Comparison of ENCODE assay signal across 26 mouse cellular contexts in the genomic region with DNA sequence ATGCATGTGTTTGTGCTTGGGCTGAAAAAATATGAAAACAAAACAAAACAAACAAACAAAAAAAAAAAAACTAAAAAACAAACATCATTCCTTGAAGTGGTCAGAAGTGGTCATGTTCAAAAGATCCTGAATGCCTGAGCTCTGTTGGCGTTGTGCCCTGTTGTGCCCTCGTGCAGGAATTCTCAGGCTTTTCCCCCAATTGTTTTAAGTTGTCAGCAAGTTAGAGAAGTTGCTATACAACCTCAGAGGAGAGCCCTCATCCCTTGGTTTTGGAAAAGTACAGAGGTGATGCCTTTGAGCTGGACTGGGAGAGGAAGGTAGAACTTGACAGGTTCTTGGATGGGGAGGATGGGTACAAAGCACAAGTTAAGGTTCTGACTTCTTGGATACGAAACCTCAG.
DNase-seq lines count a peak whose midpoint lies in the region; ATAC-seq and TF ChIP-seq lines count a peak whose summit lies in the region.
"Had no signal": no experiment of that assay in that cellular context is flagged by ENCODE, and none has a peak within 500 bp of the region (broad histone marks: within the 10 kb centered on the region; RNA-seq: fewer than 3 reads in every experiment).

No protein-coding gene starts in this region.

- TF ChIP-seq CTCF in hindbrain, postnatal 0 days (IDR thresholded peaks at IDR 0.05; ENCODE audit: low read depth) = no peak

- DNase-seq in hindbrain, postnatal 0 days (ENCODE audit: low spot score) = peak; percentile 34
- no peak for DNase-seq in hindbrain, embryonic 14.5 days (ENCODE audit: low spot score)
- DNase-seq in Muller cell, postnatal 12 days (ENCODE audit: inconsistent ontology term) = peak; percentile 35
- peak; percentile 29 to 49 for DNase-seq in kidney, postnatal 36 days
- DNase-seq in embryo, embryonic 10.5 days (ENCODE audit: low spot score) = no peak
- DNase-seq: cerebellum, adult 11-12 months; cerebellum, adult 9-11 months; forebrain, postnatal 0 days; heart, postnatal 14 days; liver, postnatal 0 days; right cerebral cortex, postnatal 25 days; thymus, postnatal 14 days had no signal

- H3K4me3 ChIP-seq in hindbrain, postnatal 0 days (ENCODE audit: low read length) = no peak overlapping the region
- no peak overlapping the region for H3K4me3 ChIP-seq in hindbrain, embryonic 14.5 days (replicated peaks; ENCODE audit: low read length)
- no peak overlapping the region for H3K4me3 ChIP-seq in kidney, embryonic 15.5 days (replicated peaks)
- H3K4me3 ChIP-seq in forebrain, embryonic 12.5 days (replicated peaks) = no peak overlapping the region
- H3K4me3 ChIP-seq: embryonic facial prominence, embryonic 13.5 days; forebrain, embryonic 10.5 days; hindbrain, embryonic 10.5 days; layer of hippocampus, adult 2 months; left cerebral cortex, adult 2 months; limb, embryonic 12.5 days; liver, embryonic 12.5 days; midbrain, embryonic 10.5 days; midbrain, embryonic 15.5 days had no signal

- WGBS in hindbrain, postnatal 0 days = 62% methylated on average over 3 of the region's 3 CpGs
- 73% methylated on average over 3 of the region's 3 CpGs for WGBS in hindbrain, embryonic 14.5 days
- 74% methylated on average over 3 of the region's 3 CpGs for WGBS in kidney, embryonic 15.5 days
- 79% methylated on average over 3 of the region's 3 CpGs for WGBS in forebrain, embryonic 12.5 days

- H3K4me1 ChIP-seq in hindbrain, postnatal 0 days (ENCODE audit: insufficient read depth, low read length) = no peaks in the 10 kb centered on the region
- no peaks in the 10 kb centered on the region for H3K4me1 ChIP-seq in hindbrain, embryonic 14.5 days (replicated peaks; ENCODE audit: control insufficient read depth, insufficient read depth, low read length)
- H3K4me1 ChIP-seq in kidney, embryonic 15.5 days = 0 out of 2 replicates have a peak, but pooled peaks cover 5% of the 10 kb centered on the region
- peaks cover 5% of the 10 kb centered on the region; the same call in 1 of the 2 replicates for H3K4me1 ChIP-seq in forebrain, embryonic 12.5 days
- H3K4me1 ChIP-seq: hindbrain, embryonic 10.5 days; liver, embryonic 12.5 days; midbrain, embryonic 15.5 days had no signal

- no peak overlapping the region for H3K27ac ChIP-seq in hindbrain, postnatal 0 days
- H3K27ac ChIP-seq in hindbrain, embryonic 14.5 days = no peak overlapping the region
- 0 out of 2 replicates have a peak overlapping the region, but pooled peaks have one; percentile 13 for H3K27ac ChIP-seq in kidney, embryonic 15.5 days
- no peak overlapping the region for H3K27ac ChIP-seq in forebrain, embryonic 12.5 days
- H3K27ac ChIP-seq: embryonic facial prominence, embryonic 13.5 days; hindbrain, embryonic 10.5 days; layer of hippocampus, adult 2 months; left cerebral cortex, adult 2 months; limb, embryonic 12.5 days; liver, embryonic 12.5 days; macrophage; midbrain, embryonic 10.5 days; midbrain, embryonic 15.5 days had no signal

- no peak overlapping the region for H3K4me2 ChIP-seq in hindbrain, postnatal 0 days (ENCODE audit: low read depth, low read length)
- H3K4me2 ChIP-seq in hindbrain, embryonic 14.5 days (replicated peaks) = no peak overlapping the region
- H3K4me2 ChIP-seq in kidney, embryonic 15.5 days = no peak overlapping the region
- H3K4me2 ChIP-seq in forebrain, embryonic 12.5 days = no peak overlapping the region
- H3K4me2 ChIP-seq: embryonic facial prominence, embryonic 13.5 days; limb, embryonic 12.5 days; liver, embryonic 12.5 days; midbrain, embryonic 15.5 days had no signal

- H3K9me3 ChIP-seq in hindbrain, postnatal 0 days (ENCODE audit: low read length) = no peaks in the 10 kb centered on the region
- H3K9me3 ChIP-seq in hindbrain, embryonic 14.5 days (ENCODE audit: control insufficient read depth, low read length) = no peaks in the 10 kb centered on the region
- H3K9me3 ChIP-seq in kidney, embryonic 15.5 days (replicated peaks) = no peaks in the 10 kb centered on the region
- H3K9me3 ChIP-seq in forebrain, embryonic 12.5 days = no peaks in the 10 kb centered on the region
- H3K9me3 ChIP-seq: embryonic facial prominence, embryonic 13.5 days; forebrain, embryonic 10.5 days; hindbrain, embryonic 10.5 days; limb, embryonic 12.5 days; liver, embryonic 12.5 days; midbrain, embryonic 10.5 days; midbrain, embryonic 15.5 days had no signal

- no peaks in the 10 kb centered on the region for H3K27me3 ChIP-seq in hindbrain, postnatal 0 days (ENCODE audit: insufficient read depth, low read length)
- no peaks in the 10 kb centered on the region for H3K27me3 ChIP-seq in hindbrain, embryonic 14.5 days (ENCODE audit: control insufficient read depth, insufficient read depth, low read length)
- H3K27me3 ChIP-seq in kidney, embryonic 15.5 days = no peaks in the 10 kb centered on the region
- no peaks in the 10 kb centered on the region for H3K27me3 ChIP-seq in forebrain, embryonic 12.5 days
- H3K27me3 ChIP-seq: embryonic facial prominence, embryonic 13.5 days; limb, embryonic 12.5 days; liver, embryonic 12.5 days; midbrain, embryonic 15.5 days had no signal

- H3K36me3 ChIP-seq in hindbrain, postnatal 0 days (ENCODE audit: insufficient read depth, low read length) = no peaks in the 10 kb centered on the region
- no peaks in the 10 kb centered on the region for H3K36me3 ChIP-seq in hindbrain, embryonic 14.5 days (replicated peaks; ENCODE audit: control insufficient read depth, insufficient read depth)
- no peaks in the 10 kb centered on the region for H3K36me3 ChIP-seq in kidney, embryonic 15.5 days
- no peaks in the 10 kb centered on the region for H3K36me3 ChIP-seq in forebrain, embryonic 12.5 days (replicated peaks)
- H3K36me3 ChIP-seq: embryonic facial prominence, embryonic 13.5 days; forebrain, embryonic 10.5 days; hindbrain, embryonic 10.5 days; limb, embryonic 12.5 days; liver, embryonic 12.5 days; midbrain, embryonic 10.5 days; midbrain, embryonic 15.5 days had no signal

- no peak overlapping the region for H3K9ac ChIP-seq in hindbrain, postnatal 0 days (replicated peaks; ENCODE audit: low read length)
- no peak overlapping the region for H3K9ac ChIP-seq in hindbrain, embryonic 14.5 days
- H3K9ac ChIP-seq in kidney, embryonic 15.5 days = no peak overlapping the region
- H3K9ac ChIP-seq in forebrain, embryonic 12.5 days = no peak overlapping the region
- H3K9ac ChIP-seq: embryonic facial prominence, embryonic 13.5 days; forebrain, postnatal 0 days; limb, embryonic 12.5 days; liver, embryonic 12.5 days; liver, postnatal 0 days; midbrain, embryonic 15.5 days had no signal

- ATAC-seq in hindbrain, postnatal 0 days = no peak; the same call in 1 of the 2 replicates
- ATAC-seq in hindbrain, embryonic 14.5 days (ENCODE audit: low FRiP score) = no peak
- ATAC-seq in kidney, embryonic 15.5 days (replicated peaks; ENCODE audit: low FRiP score) = no peak
- no peak for ATAC-seq in forebrain, embryonic 12.5 days (ENCODE audit: low FRiP score)
- ATAC-seq: forebrain, postnatal 0 days; intestine, postnatal 0 days; liver, embryonic 12.5 days; lung, postnatal 0 days; midbrain, embryonic 15.5 days had no signal

Comparison
In these comparisons a context has a peak if more than half of its experiments do, and no peak if none do; other contexts are left out.
1. DNase-seq: peak in hindbrain, postnatal 0 days (single experiment), Muller cell, postnatal 12 days (single experiment) and kidney, postnatal 36 days (2 of 2); none in hindbrain, embryonic 14.5 days (single experiment) and embryo, embryonic 10.5 days (single experiment).